In the genomic region with DNA sequence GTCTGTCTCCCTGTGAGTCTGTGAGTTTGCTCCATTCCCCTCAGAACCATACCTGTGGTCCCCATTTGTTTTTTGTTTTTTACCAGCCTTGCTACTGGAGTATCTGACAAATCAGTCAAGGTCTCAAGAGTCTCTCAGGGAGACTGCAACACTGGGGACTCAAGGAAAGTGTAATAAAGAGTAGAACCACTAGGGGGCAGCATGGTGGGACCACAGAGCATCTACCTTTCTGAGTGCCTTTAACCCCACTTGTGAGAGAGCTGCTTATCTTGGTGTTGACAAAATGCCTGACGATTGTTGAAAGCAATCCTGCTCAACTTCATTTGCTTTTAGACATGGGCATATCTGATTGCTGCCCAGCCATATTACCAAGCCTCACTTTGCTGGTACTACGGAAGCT, we compare ENCODE assay signal across 10 mouse cellular contexts. TPM values are rescaled to one million over a fixed set of nuclear protein-coding genes. Genes with fewer than 3 reads are reported as not detected.
DNase-seq lines count a peak whose midpoint lies in the region; ATAC-seq and TF ChIP-seq lines count a peak whose summit lies in the region.
"Had no signal": no experiment of that assay in that cellular context is flagged by ENCODE, and none has a peak within 500 bp of the region (broad histone marks: within the 10 kb centered on the region; RNA-seq: fewer than 3 reads in every experiment).

No protein-coding gene starts in this region.

- no peak overlapping the region for H3K4me2 ChIP-seq in midbrain, embryonic 16.5 days (ENCODE audit: low read length)
- no peak overlapping the region for H3K4me2 ChIP-seq in hindbrain, postnatal 0 days (ENCODE audit: low read depth, low read length)
- H3K4me2 ChIP-seq: heart, embryonic 15.5 days had no signal

- H3K27me3 ChIP-seq in midbrain, embryonic 10.5 days (ENCODE audit: low read depth, poor library complexity, severe bottlenecking), result peaks cover 10% of the 10 kb centered on the region
- no peaks in the 10 kb centered on the region for H3K27me3 ChIP-seq in midbrain, embryonic 16.5 days (ENCODE audit: control insufficient read depth, insufficient read depth, low read depth, low read length)
- H3K27me3 ChIP-seq in hindbrain, postnatal 0 days (ENCODE audit: insufficient read depth, low read length), result no peaks in the 10 kb centered on the region
- H3K27me3 ChIP-seq: heart, embryonic 15.5 days had no signal

- ATAC-seq in midbrain, embryonic 16.5 days, result no peak
- no peak for ATAC-seq in hindbrain, postnatal 0 days

- H3K4me3 ChIP-seq in midbrain, embryonic 10.5 days, result no peak overlapping the region
- no peak overlapping the region for H3K4me3 ChIP-seq in midbrain, embryonic 16.5 days (ENCODE audit: low read depth, low read length)
- no peak overlapping the region for H3K4me3 ChIP-seq in hindbrain, postnatal 0 days (ENCODE audit: low read length)
- H3K4me3 ChIP-seq: heart, embryonic 15.5 days had no signal

- H3K36me3 ChIP-seq in midbrain, embryonic 10.5 days, result no peaks in the 10 kb centered on the region
- H3K36me3 ChIP-seq in midbrain, embryonic 16.5 days (ENCODE audit: control insufficient read depth, insufficient read depth, low read length), result no peaks in the 10 kb centered on the region
- no peaks in the 10 kb centered on the region for H3K36me3 ChIP-seq in hindbrain, postnatal 0 days (ENCODE audit: insufficient read depth, low read length)
- H3K36me3 ChIP-seq: heart, embryonic 15.5 days had no signal

- H3K9ac ChIP-seq in midbrain, embryonic 16.5 days (ENCODE audit: low read depth, low read length), result no peak overlapping the region
- H3K9ac ChIP-seq in hindbrain, postnatal 0 days (replicated peaks; ENCODE audit: low read length), result no peak overlapping the region
- H3K9ac ChIP-seq: heart, embryonic 15.5 days had no signal

- WGBS in midbrain, embryonic 10.5 days, result 71% methylated on average over 2 of the region's 2 CpGs
- 73% methylated on average over 2 of the region's 2 CpGs for WGBS in midbrain, embryonic 16.5 days
- WGBS in hindbrain, postnatal 0 days, result 70% methylated on average over 2 of the region's 2 CpGs

- TF ChIP-seq CTCF in hindbrain, postnatal 0 days (IDR thresholded peaks at IDR 0.05; ENCODE audit: low read depth), result peak; percentile 66

- H3K4me1 ChIP-seq in midbrain, embryonic 10.5 days, result peaks cover 3% of the 10 kb centered on the region; the same call in 1 of the 2 replicates
- 0 out of 2 replicates have a peak, but pooled peaks cover 2% of the 10 kb centered on the region for H3K4me1 ChIP-seq in midbrain, embryonic 16.5 days (ENCODE audit: control insufficient read depth, insufficient read depth, low read length)
- H3K4me1 ChIP-seq in hindbrain, postnatal 0 days (ENCODE audit: insufficient read depth, low read length), result no peaks in the 10 kb centered on the region
- H3K4me1 ChIP-seq: heart, embryonic 15.5 days had no signal

- no peaks in the 10 kb centered on the region for H3K9me3 ChIP-seq in midbrain, embryonic 10.5 days (replicated peaks)
- no peaks in the 10 kb centered on the region for H3K9me3 ChIP-seq in midbrain, embryonic 16.5 days (replicated peaks; ENCODE audit: control insufficient read depth, low read length, poor library complexity, severe bottlenecking)
- H3K9me3 ChIP-seq in hindbrain, postnatal 0 days (ENCODE audit: low read length), result no peaks in the 10 kb centered on the region
- H3K9me3 ChIP-seq: heart, embryonic 15.5 days had no signal

- DNase-seq in adrenal gland, postnatal 10 days, result peak; percentile 43
- DNase-seq in adrenal gland, adult 8-10 months, result no peak
- DNase-seq in midbrain, embryonic 10.5 days (ENCODE audit: low spot score), result peak; percentile 31
- DNase-seq in cerebellum, adult 18-20 months, result peak; percentile 19 to 30
- peak; percentile 34 for DNase-seq in hindbrain, postnatal 0 days (ENCODE audit: low spot score)
- DNase-seq in lung, postnatal 14 days, result peak; percentile 16
- peak; percentile 55 for DNase-seq in thymus, postnatal 14 days

- no peak overlapping the region for H3K27ac ChIP-seq in midbrain, embryonic 10.5 days (replicated peaks)
- H3K27ac ChIP-seq in midbrain, embryonic 16.5 days (ENCODE audit: low read length), result no peak overlapping the region
- H3K27ac ChIP-seq in hindbrain, postnatal 0 days, result no peak overlapping the region
- H3K27ac ChIP-seq: heart, embryonic 15.5 days; macrophage had no signal

RNA-seq across cellular contexts. Expression of a gene that starts 12.3 kb away (rescaled TPM):
- total RNA-seq in adrenal gland, postnatal 10 days (2021), result 10 to 100 TPM; 21.6 to 49.2 TPM
- not detected for total RNA-seq in adrenal gland, adult 8-10 months (2022)
- not detected in 2 replicates for polyA plus RNA-seq in midbrain, embryonic 10.5 days (2016; fragmentation: Nextera tagmentation; extraction: Ambion mirVana)
- not detected in 2 replicates for polyA plus RNA-seq in midbrain, embryonic 16.5 days (2015; fragmentation: Nextera tagmentation; extraction: Ambion mirVana)
- total RNA-seq in hindbrain, postnatal 0 days (2014; rRNA removed), result not detected in 2 replicates
- polyA plus RNA-seq in hindbrain, postnatal 0 days (2015; fragmentation: Nextera tagmentation; extraction: Ambion mirVana), result not detected in 2 replicates
- polyA plus RNA-seq: macrophage had no signal

RNA-seq across cellular contexts. Expression of a gene that starts 54.3 kb away (rescaled TPM):
- 10 to 100 TPM; 24.8 to 29.4 TPM for total RNA-seq in adrenal gland, postnatal 10 days (2021)
- 10 to 100 TPM; 26.6 to 43.2 (median 34.4) TPM for total RNA-seq in adrenal gland, adult 8-10 months (2022)
- 32.8 and 36.2 TPM in 2 replicates for polyA plus RNA-seq in midbrain, embryonic 10.5 days (2016; fragmentation: Nextera tagmentation; extraction: Ambion mirVana)
- 40.7 and 42.4 TPM in 2 replicates for polyA plus RNA-seq in midbrain, embryonic 16.5 days (2015; fragmentation: Nextera tagmentation; extraction: Ambion mirVana)
- total RNA-seq in hindbrain, postnatal 0 days (2014; rRNA removed), result 13.5 and 25.6 TPM in 2 replicates
- 43.1 and 45.1 TPM in 2 replicates for polyA plus RNA-seq in hindbrain, postnatal 0 days (2015; fragmentation: Nextera tagmentation; extraction: Ambion mirVana)

Comparison
In these comparisons a context has a peak if more than half of its experiments do, and no peak if none do; other contexts are left out.
1. RNA of a gene that starts 12.3 kb away (total RNA-seq): 21.6 to 49.2 TPM in adrenal gland, postnatal 10 days; not detected in adrenal gland, adult 8-10 months and not detected in hindbrain, postnatal 0 days; every median in the first group is over 10 times any median in the second.